Mouse (Mus musculus): Measurements from ENCODE around the gene Gspt2. TPM values are rescaled to one million over a fixed set of nuclear protein-coding genes. Genes with fewer than 3 reads are reported as not detected.
"Not testable (repeated sequence)": the region's sequence is repeated elsewhere in the genome, so short reads cannot be mapped to it uniquely, and the experiment has no call there.

Gene Gspt2
- polyA plus RNA-seq, 1 experiment from 2014 or later, result 2.9 TPM

GRCm38 (mm10) chrX:94689593-94689992 is 53.7 kb downstream of the Gspt2 start:
- not testable (repeated sequence) for H3K36me3 ChIP-seq (ENCODE audit: control insufficient read depth, insufficient read depth, low read length); H3K9me3 ChIP-seq (ENCODE audit: control insufficient read depth, low read length); ATAC-seq (replicated peaks; ENCODE audit: low FRiP score); H3K27ac ChIP-seq (ENCODE audit: low read depth, low read length); DNase-seq (ENCODE audit: low spot score); H3K4me1 ChIP-seq (replicated peaks; ENCODE audit: control insufficient read depth, insufficient read depth, low read length); H3K27me3 ChIP-seq (replicated peaks; ENCODE audit: control insufficient read depth, insufficient read depth, low read length); H3K4me3 ChIP-seq (ENCODE audit: low read depth, low read length); H3K4me2 ChIP-seq; H3K9ac ChIP-seq (ENCODE audit: low read depth, low read length)
- WGBS, result 79% methylated on average over 5 of the region's 5 CpGs

Other genes starting within 250 kb of the Gspt2 start
- gene Maged1, start 93.9 kb upstream of the Gspt2 start, polyA plus RNA-seq (2014; fragmentation: Nextera tagmentation; extraction: Ambion mirVana), result 242 and 257 TPM in 2 replicates
- 0.58 and 0.83 TPM in 2 replicates for gene Zxdb, start 88.5 kb downstream of the Gspt2 start, polyA plus RNA-seq (2014; fragmentation: Nextera tagmentation; extraction: Ambion mirVana)